ENCODE assay signal across 8 mouse cellular contexts in genomic region chr2:25400764-25401163, GRCm38 (mm10). TPM values are rescaled to one million over a fixed set of nuclear protein-coding genes. Genes with fewer than 3 reads are reported as not detected.
DNase-seq lines count a peak whose midpoint lies in the region; ATAC-seq and TF ChIP-seq lines count a peak whose summit lies in the region.

No protein-coding gene starts in this region.

- H3K27me3 ChIP-seq in thymus, adult 2 months (ENCODE audit: control insufficient read depth, insufficient read depth, low read length), result peaks cover 21% of the 10 kb centered on the region; the same call in 1 of the 2 replicates
- peaks cover 63% of the 10 kb centered on the region for H3K27me3 ChIP-seq in lung, embryonic 16.5 days (ENCODE audit: control insufficient read depth, insufficient read depth, low read depth, low read length)

- no peak for TF ChIP-seq POLR2A in thymus, adult 2 months (IDR thresholded peaks at IDR 0.05; ENCODE audit: control insufficient read depth, extremely low read depth, insufficient read depth, low read length, poor library complexity)

- no peak for ATAC-seq in lung, embryonic 16.5 days (ENCODE audit: low read depth)

- peak; percentile 37 for DNase-seq in thymus, adult 2 months
- no peak for DNase-seq in thymus, adult 18-20 months
- DNase-seq in embryo, embryonic 10 days (ENCODE audit: low spot score), result peak; percentile 60
- peak; percentile 51 for DNase-seq in heart, adult 8-10 months (ENCODE audit: low spot score)
- peak; percentile 51 to 58 for DNase-seq in kidney, adult 8-10 months
- peak; percentile 38 for DNase-seq in retina, postnatal 7 days (ENCODE audit: low read depth, low spot score)
- DNase-seq in frontal cortex, postnatal 25 days (ENCODE audit: low spot score in 2 of 2), result no peak

- peak; percentile 55 for TF ChIP-seq CTCF in thymus, adult 2 months (IDR thresholded peaks at IDR 0.05; ENCODE audit: borderline replicate concordance, control insufficient read depth, extremely low read depth, insufficient read depth, low read length, poor library complexity)

- H3K9ac ChIP-seq in lung, embryonic 16.5 days (ENCODE audit: low read length), result no peak overlapping the region

- no peaks in the 10 kb centered on the region for H3K36me3 ChIP-seq in thymus, adult 2 months (ENCODE audit: control insufficient read depth, insufficient read depth, low read length)
- H3K36me3 ChIP-seq in lung, embryonic 16.5 days (ENCODE audit: control insufficient read depth, insufficient read depth, low read length), result no peaks in the 10 kb centered on the region

- no peak overlapping the region for H3K4me3 ChIP-seq in thymus, adult 2 months (ENCODE audit: control insufficient read depth, insufficient read depth, low read length)
- H3K4me3 ChIP-seq in lung, embryonic 16.5 days (ENCODE audit: low read length), result no peak overlapping the region

- peaks cover 17% of the 10 kb centered on the region for H3K4me1 ChIP-seq in thymus, adult 2 months (replicated peaks; ENCODE audit: control insufficient read depth, insufficient read depth, low read length)
- H3K4me1 ChIP-seq in lung, embryonic 16.5 days (replicated peaks; ENCODE audit: control insufficient read depth, insufficient read depth, low read length), result peaks cover 10% of the 10 kb centered on the region

- WGBS in thymus, adult 2 months, result 5% methylated on average over 17 of the region's 17 CpGs
- WGBS in lung, embryonic 16.5 days, result 3% methylated on average over 17 of the region's 17 CpGs

- no peaks in the 10 kb centered on the region for H3K9me3 ChIP-seq in lung, embryonic 16.5 days (ENCODE audit: control insufficient read depth, low read length)

- 0 out of 2 replicates have a peak overlapping the region, but pooled peaks have one; percentile 16 for H3K4me2 ChIP-seq in lung, embryonic 16.5 days (ENCODE audit: low read depth, low read length)

- H3K27ac ChIP-seq in thymus, adult 2 months (ENCODE audit: control insufficient read depth, insufficient read depth, low read length), result no peak overlapping the region
- H3K27ac ChIP-seq in lung, embryonic 16.5 days (ENCODE audit: low read length), result no peak overlapping the region

RNA-seq across cellular contexts. Expression of gene Npdc1, which starts 1.6 kb away (rescaled TPM):
- polyA plus RNA-seq in thymus, adult 2 months (2012; rRNA removed), result 28.4 and 30.8 TPM in 2 replicates
- 10 to 100 TPM; 25.3 to 35.8 (median 33.6) TPM for total RNA-seq in heart, adult 8-10 months (2022)
- polyA plus RNA-seq in lung, embryonic 16.5 days (2015; fragmentation: Nextera tagmentation; extraction: Ambion mirVana), result 31.6 and 36.5 TPM in 2 replicates

RNA-seq across cellular contexts. Expression of gene Entpd2, which starts 5.1 kb away (rescaled TPM):
- polyA plus RNA-seq in thymus, adult 2 months (2012; rRNA removed), result 11.7 and 14.0 TPM in 2 replicates
- 10 to 100 TPM; 11.6 to 14.4 (median 12.6) TPM for total RNA-seq in heart, adult 8-10 months (2022)
- 3.6 and 4.8 TPM in 2 replicates for polyA plus RNA-seq in lung, embryonic 16.5 days (2015; fragmentation: Nextera tagmentation; extraction: Ambion mirVana)

RNA-seq across cellular contexts. Expression of gene Fut7, which starts 22.3 kb away (rescaled TPM):
- 1.9 and 2.0 TPM in 2 replicates for polyA plus RNA-seq in thymus, adult 2 months (2012; rRNA removed)
- under 1 TPM in 2 of 4 experiments, not detected in 2; 0.16 to 0.60 TPM for total RNA-seq in heart, adult 8-10 months (2022)
- polyA plus RNA-seq in lung, embryonic 16.5 days (2015; fragmentation: Nextera tagmentation; extraction: Ambion mirVana), result 0.10 and 0.15 TPM in 2 replicates

RNA-seq across cellular contexts. Expression of gene Abca2, which starts 27.7 kb away (rescaled TPM):
- 86.6 and 100 TPM in 2 replicates for polyA plus RNA-seq in thymus, adult 2 months (2012; rRNA removed)
- 10 to 100 TPM; 42.5 to 47.2 (median 45.2) TPM for total RNA-seq in heart, adult 8-10 months (2022)
- polyA plus RNA-seq in lung, embryonic 16.5 days (2015; fragmentation: Nextera tagmentation; extraction: Ambion mirVana), result 4.9 and 5.4 TPM in 2 replicates

RNA-seq across cellular contexts. Expression of gene Sapcd2, which starts 28.6 kb away (rescaled TPM):
- 29.7 and 45.2 TPM in 2 replicates for polyA plus RNA-seq in thymus, adult 2 months (2012; rRNA removed)
- total RNA-seq in heart, adult 8-10 months (2022), result not detected
- polyA plus RNA-seq in lung, embryonic 16.5 days (2015; fragmentation: Nextera tagmentation; extraction: Ambion mirVana), result 39.0 and 39.3 TPM in 2 replicates

Comparison
In these comparisons a context has a peak if more than half of its experiments do, and no peak if none do; other contexts are left out.
1. DNase-seq: peak in thymus, adult 2 months (single experiment), embryo, embryonic 10 days (single experiment), heart, adult 8-10 months (single experiment), kidney, adult 8-10 months (2 of 2) and retina, postnatal 7 days (single experiment); none in thymus, adult 18-20 months (0 of 2) and frontal cortex, postnatal 25 days (0 of 2).